Mouse (Mus musculus): ENCODE data around the gene I830077J02Rik.

The I830077J02Rik gene

GRCm38 (mm10) chr3:105892572-105893495 is 39.6 kb downstream of the I830077J02Rik start:
- DNase-seq, result peak; percentile 23

GRCm38 (mm10) chr3:105891760-105892571 is 40.5 kb downstream of the I830077J02Rik start:
- DNase-seq, result peak; percentile 32

- DNase-seq, result no peak
These were observed 41.3 kb downstream of the I830077J02Rik start for GRCm38 (mm10) chr3:105891141-105891540.

GRCm38 (mm10) chr3:105890220-105890619 is 42.2 kb downstream of the I830077J02Rik start:
- no peak for DNase-seq

- DNase-seq, result no peak
These were observed 43.5 kb downstream of the I830077J02Rik start for GRCm38 (mm10) chr3:105888961-105889360.

GRCm38 (mm10) chr3:105883111-105883510 is 49.4 kb downstream of the I830077J02Rik start:
- DNase-seq, result no peak

GRCm38 (mm10) chr3:105882105-105882504 is 50.4 kb downstream of the I830077J02Rik start:
- no peak for DNase-seq

- no peak for DNase-seq
These were observed 52.0 kb downstream of the I830077J02Rik start for GRCm38 (mm10) chr3:105880419-105880818.

- DNase-seq, result no peak
These were observed 53.7 kb downstream of the I830077J02Rik start for GRCm38 (mm10) chr3:105878751-105879150.

GRCm38 (mm10) chr3:105877919-105878318 is 54.5 kb downstream of the I830077J02Rik start:
- DNase-seq, result no peak

- DNase-seq, result no peak
These were observed 55.1 kb downstream of the I830077J02Rik start for GRCm38 (mm10) chr3:105877252-105877803.

- peak; percentile 17 for DNase-seq
These were observed 56.4 kb downstream of the I830077J02Rik start for GRCm38 (mm10) chr3:105876022-105876421.

Measured in kidney, adult 11 months (tissue).